Mouse (Mus musculus): Measurements from ENCODE around the gene Tmem135. TPM values are rescaled to one million over a fixed set of nuclear protein-coding genes. Genes with fewer than 3 reads are reported as not detected.

The Tmem135 gene
- total RNA-seq, 2 experiments from 2014 or later: 55.6 to 60.5 TPM

Small RNA genes lying within 50 kb of the gene (microRNA-seq; reads per million reads assigned to microRNA genes)
- gene Gm22171 (not detected), gene Gm24659 (not detected)

Other genes starting within 250 kb of the Tmem135 start
- gene Fzd4, start 133 bp upstream of the Tmem135 start, total RNA-seq (2021): 1 to 10 TPM; 5.4 to 7.8 TPM
- gene Prss23, start 123.0 kb upstream of the Tmem135 start, total RNA-seq (2021): 1 to 10 TPM; 4.9 to 5.1 TPM
- gene Me3, start 228.2 kb upstream of the Tmem135 start, total RNA-seq (2021): 10 to 100 TPM; 64.2 to 67.3 TPM

Data from left cerebral cortex, postnatal 10 days (tissue).